Mouse (Mus musculus): ENCODE measurements at regions not wholly inside any gene's neighbourhood (a gene's known extent, or its start where the extent isn't known, plus 50 kb on each side); places are given as distances from the start of the nearest gene placed in this dataset.

DNA sequence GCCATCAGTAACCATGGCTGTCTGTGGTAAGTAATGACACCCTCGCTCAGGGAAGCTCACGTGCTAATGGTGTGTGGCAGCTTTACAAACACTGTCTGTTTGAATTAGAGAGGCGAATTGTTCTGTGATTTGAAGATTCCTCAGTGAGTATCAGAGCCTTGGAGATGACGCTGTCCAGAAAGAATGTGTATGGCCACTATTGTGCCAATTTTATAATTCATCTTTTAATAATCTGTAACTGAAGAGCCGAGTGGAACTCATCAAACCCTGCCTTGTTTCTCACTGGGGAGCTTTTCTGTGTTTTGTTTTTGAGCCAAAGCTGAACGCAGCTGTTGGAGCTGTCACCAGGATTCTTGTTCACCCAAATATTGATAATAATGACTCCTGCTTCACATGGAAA lies 171.7 kb downstream of the Dact1 start:
- no peak for DNase-seq (ENCODE audit: low spot score in 2 of 2)

- DNase-seq (ENCODE audit: low spot score in 2 of 2), result no peak
These were observed 172.4 kb downstream of the Dact1 start for GRCm38 (mm10) chr12:71481899-71482593.

GRCm38 (mm10) chr12:71482619-71483018 lies 172.9 kb downstream of the Dact1 start:
- DNase-seq (ENCODE audit: low spot score in 2 of 2), result no peak

GRCm38 (mm10) chr12:71483536-71484165 lies 174.0 kb downstream of the Dact1 start:
- no peak for DNase-seq (ENCODE audit: low spot score in 2 of 2)

DNA sequence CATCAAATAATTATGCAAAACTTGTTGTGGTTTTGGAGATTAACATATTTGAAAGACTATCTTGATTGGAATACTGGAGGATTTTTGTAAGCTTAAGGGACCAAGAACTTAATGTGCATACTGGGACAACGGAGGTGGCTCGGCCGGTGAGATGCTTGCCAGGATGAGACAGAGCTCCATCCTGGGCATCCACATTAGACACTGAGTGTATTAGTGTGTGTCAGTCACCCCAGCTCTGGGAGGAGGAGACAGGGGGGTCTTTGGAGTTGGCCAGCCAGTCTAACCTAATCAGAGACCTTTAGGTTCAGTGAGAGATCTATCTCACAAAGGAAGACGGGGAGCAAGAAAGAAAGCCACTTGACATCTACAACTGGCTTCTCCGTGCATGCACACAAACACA lies 174.6 kb downstream of the Dact1 start:
- no peak for DNase-seq (ENCODE audit: low spot score in 2 of 2)

DNA sequence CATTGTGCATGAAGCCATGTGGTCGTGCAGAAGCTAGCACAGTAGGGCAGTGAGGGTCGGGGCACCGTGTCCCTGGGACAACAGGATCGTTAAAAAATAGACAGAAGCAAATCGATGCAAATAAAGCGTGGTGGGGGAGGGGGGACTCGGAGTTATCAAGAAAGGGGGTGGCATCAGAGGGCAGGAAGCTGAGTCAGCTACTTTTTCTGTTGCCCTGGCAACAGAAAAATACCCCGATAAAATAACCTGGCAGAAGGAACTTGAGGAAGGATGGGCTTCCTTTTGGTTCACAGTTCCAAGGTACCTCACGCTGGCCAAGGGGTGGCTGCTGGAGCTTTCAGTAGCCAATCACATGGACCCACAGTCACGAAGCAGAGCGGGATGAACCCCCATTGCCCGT lies 176.4 kb downstream of the Dact1 start:
- DNase-seq (ENCODE audit: low spot score in 2 of 2), result no peak

- no peak for DNase-seq (ENCODE audit: low spot score in 2 of 2)
These were observed 178.1 kb downstream of the Dact1 start for GRCm38 (mm10) chr12:71487591-71488435.

- DNase-seq (ENCODE audit: low spot score in 2 of 2), result no peak
These were observed 179.6 kb downstream of the Dact1 start for GRCm38 (mm10) chr12:71489295-71489694.

DNA sequence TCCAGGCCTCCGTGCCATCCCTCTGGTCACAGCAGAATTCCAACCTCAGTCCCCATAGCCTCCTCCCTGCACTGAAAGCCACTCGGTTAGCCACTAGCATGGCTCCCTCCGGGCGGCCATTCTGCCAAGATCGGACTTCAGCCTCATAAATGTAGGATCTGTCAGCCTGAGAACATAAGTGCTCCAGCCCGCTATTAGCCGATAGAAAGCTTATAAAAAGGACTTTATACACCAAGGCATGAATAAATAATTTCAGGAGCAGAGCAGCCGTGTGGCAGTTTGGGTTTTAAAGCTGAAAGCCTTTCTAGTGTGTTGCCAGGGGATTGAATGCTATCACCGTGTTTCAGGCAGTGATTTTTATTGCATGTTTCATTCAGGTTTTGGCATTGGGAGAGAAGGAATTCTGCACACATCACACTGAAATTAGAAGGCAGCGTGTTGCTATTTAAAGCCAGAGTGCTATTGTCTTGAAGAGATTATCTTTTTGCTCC lies 185.2 kb downstream of the Dact1 start:
- no peak for DNase-seq (ENCODE audit: low spot score in 2 of 2)

- DNase-seq (ENCODE audit: low spot score in 2 of 2), result no peak
These were observed 188.8 kb downstream of the Dact1 start for GRCm38 (mm10) chr12:71498246-71499029.

GRCm38 (mm10) chr12:71501299-71501810 lies 191.7 kb downstream of the Dact1 start:
- DNase-seq (ENCODE audit: low spot score in 2 of 2), result no peak

- no peak for DNase-seq (ENCODE audit: low spot score in 2 of 2)
These were observed 193.6 kb downstream of the Dact1 start for GRCm38 (mm10) chr12:71503265-71503664.

GRCm38 (mm10) chr12:71506206-71506605 lies 196.5 kb downstream of the Dact1 start:
- no peak for DNase-seq (ENCODE audit: low spot score in 2 of 2)

- no peak for DNase-seq (ENCODE audit: low spot score in 2 of 2)
These were observed 197.0 kb downstream of the Dact1 start for GRCm38 (mm10) chr12:71506716-71507115.

GRCm38 (mm10) chr12:71512915-71513612 lies 203.4 kb downstream of the Dact1 start:
- no peak for DNase-seq (ENCODE audit: low spot score in 2 of 2)

DNA sequence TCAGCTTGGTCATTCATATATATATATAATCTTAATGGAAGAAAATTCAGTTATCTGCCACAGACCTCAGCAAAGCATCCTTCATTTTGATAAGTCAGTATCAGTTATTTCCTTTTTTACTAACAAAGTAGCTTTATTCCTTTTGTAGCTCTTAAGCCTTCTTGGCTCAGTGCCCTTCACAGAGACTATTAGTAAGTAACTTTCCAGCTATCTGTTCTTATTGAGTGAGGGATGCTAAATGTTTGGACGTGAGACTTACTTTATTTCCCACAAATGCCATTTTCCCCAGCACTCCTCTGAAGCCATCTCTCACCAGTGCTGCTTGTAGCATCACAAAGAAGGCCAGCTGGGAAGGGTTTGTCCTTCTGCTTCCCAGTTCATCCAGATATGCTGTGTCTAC lies 209.8 kb downstream of the Dact1 start:
- DNase-seq (ENCODE audit: low spot score in 2 of 2), result no peak

DNA sequence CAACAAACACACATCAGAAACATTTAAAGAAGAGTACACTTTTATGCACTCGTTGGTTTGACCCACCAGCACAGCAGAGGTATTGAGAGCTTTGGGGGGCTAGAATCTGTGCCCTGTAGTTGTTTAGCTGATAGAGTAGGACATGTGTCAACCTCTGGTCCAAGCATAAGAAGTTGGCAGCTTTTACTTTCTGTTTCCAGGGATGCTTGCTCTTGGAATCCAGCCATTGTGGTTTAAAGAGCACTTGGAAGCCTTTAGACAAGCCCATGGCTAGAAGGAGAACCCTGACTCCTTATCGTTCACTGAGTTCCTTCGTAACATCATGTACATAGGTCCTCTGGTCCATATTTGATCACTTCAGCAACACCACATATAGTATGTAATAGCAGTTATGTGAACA lies 212.3 kb downstream of the Dact1 start:
- DNase-seq (ENCODE audit: low spot score in 2 of 2), result no peak

DNA sequence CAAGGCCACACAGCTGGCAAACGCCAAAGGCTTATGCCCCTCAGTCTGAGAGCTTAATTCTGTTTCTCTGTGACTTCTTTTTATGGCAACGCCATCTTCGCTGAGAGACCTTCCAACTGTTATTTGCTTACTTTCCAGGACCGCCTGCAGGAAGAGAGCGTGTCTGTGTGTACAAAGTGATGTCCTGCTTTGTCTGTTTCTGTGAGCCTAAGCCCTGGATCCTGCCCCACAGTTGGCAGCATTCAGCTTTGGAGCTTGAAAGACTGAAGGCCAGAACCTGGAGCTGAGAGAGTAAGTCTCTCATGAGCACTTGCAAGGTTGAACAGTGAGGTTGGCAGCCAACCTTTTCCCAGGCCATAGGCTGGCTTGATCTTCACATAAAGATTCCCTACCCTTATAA lies 212.8 kb downstream of the Dact1 start:
- DNase-seq (ENCODE audit: low spot score in 2 of 2), result no peak

DNA sequence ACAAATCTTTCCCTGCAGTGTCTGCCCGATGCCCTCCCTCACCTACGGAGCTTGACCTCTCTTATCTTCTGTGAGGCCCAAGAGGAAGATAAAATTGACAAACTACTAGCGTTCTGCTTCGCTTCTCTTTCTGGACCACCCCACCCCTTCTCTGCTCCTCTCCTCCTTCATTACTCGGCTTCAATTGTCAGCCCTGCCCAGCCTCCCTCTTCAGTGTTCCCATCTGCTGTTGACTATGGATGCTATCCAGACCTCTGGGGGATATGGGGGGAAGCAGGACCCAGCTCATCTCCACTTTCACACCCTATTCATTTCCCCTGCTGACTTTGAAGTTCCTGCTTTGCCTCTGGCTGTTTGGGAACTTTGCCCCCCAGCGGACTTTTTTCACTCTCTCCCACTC lies 214.5 kb downstream of the Dact1 start:
- DNase-seq (ENCODE audit: low spot score in 2 of 2), result no peak

- no peak for DNase-seq (ENCODE audit: low spot score in 2 of 2)
These were observed 215.7 kb downstream of the Dact1 start for GRCm38 (mm10) chr12:71525255-71525927.
